ENCODE assay signal across 10 mouse cellular contexts in the genomic region with DNA sequence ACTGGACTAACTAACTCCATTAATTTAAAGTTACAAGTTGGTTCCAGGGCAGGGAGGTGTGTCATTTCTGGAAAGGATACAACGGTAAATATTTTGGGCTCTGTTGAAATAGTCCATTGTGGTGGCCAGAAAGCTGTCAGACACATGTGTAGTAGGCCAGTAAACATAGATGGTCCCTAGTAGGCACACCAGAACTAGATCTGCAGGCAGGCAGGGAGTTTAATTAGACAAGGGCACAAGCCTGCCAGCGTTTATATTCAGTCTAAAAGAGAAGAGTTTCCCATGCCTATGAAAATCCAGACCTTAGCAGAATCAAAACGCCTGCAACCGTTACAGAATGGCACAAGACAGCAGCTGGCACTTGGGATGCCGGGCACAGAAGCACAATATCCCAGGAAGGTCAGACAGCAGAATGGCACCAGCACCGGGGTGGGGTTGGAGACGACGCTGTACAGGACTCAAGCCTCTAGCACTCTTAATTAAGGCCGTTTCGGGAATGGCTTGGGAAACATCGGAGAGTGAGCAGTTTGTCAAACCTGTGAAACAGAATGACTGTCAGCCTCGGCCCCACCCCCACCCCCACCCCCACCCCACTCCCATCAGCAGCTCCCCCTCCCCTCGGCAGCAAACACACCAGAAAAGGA.
DNase-seq lines count a peak whose midpoint lies in the region; ATAC-seq lines count a peak whose summit lies in the region.
"Had no signal": no experiment of that assay in that cellular context is flagged by ENCODE, and none has a peak within 500 bp of the region (broad histone marks: within the 10 kb centered on the region; RNA-seq: fewer than 3 reads in every experiment).

No protein-coding gene starts in this region.

- no peaks in the 10 kb centered on the region for H3K36me3 ChIP-seq in kidney, embryonic 15.5 days
- no peaks in the 10 kb centered on the region for H3K36me3 ChIP-seq in forebrain, embryonic 12.5 days (replicated peaks)
- no peaks in the 10 kb centered on the region for H3K36me3 ChIP-seq in hindbrain, embryonic 16.5 days (ENCODE audit: control insufficient read depth, insufficient read depth, low read length)
- no peaks in the 10 kb centered on the region for H3K36me3 ChIP-seq in neural tube, embryonic 13.5 days

- intact Hi-C loops in gastrocnemius, postnatal 14 days (cut with DNase I; ENCODE audit: low total_unique reads), result no loop called here

- no peaks in the 10 kb centered on the region for H3K9me3 ChIP-seq in kidney, embryonic 15.5 days (replicated peaks)
- H3K9me3 ChIP-seq in forebrain, embryonic 12.5 days, result no peaks in the 10 kb centered on the region
- H3K9me3 ChIP-seq in hindbrain, embryonic 16.5 days (ENCODE audit: control insufficient read depth, low read length), result no peaks in the 10 kb centered on the region
- H3K9me3 ChIP-seq in neural tube, embryonic 13.5 days, result no peaks in the 10 kb centered on the region

- no peak overlapping the region for H3K9ac ChIP-seq in kidney, embryonic 15.5 days
- H3K9ac ChIP-seq in forebrain, embryonic 12.5 days, result no peak overlapping the region; the same call in 1 of the 2 replicates
- H3K9ac ChIP-seq in hindbrain, embryonic 16.5 days (ENCODE audit: low read depth, low read length), result peak overlapping the region; percentile 50
- H3K9ac ChIP-seq in neural tube, embryonic 13.5 days, result 0 out of 2 replicates have a peak overlapping the region, but pooled peaks have one; percentile 45

- H3K27ac ChIP-seq in kidney, embryonic 15.5 days, result no peak overlapping the region
- peak overlapping the region; percentile 36; the same call in 1 of the 2 replicates for H3K27ac ChIP-seq in forebrain, embryonic 12.5 days
- peak overlapping the region; percentile 39; the same call in 1 of the 2 replicates for H3K27ac ChIP-seq in hindbrain, embryonic 16.5 days (ENCODE audit: low read depth, low read length)
- H3K27ac ChIP-seq in neural tube, embryonic 13.5 days (replicated peaks), result peak overlapping the region; percentile 75

- 21% methylated on average over 13 of the region's 13 CpGs for WGBS in kidney, embryonic 15.5 days
- 20% methylated on average over 13 of the region's 13 CpGs for WGBS in forebrain, embryonic 12.5 days
- WGBS in hindbrain, embryonic 16.5 days, result 15% methylated on average over 13 of the region's 13 CpGs
- WGBS in neural tube, embryonic 13.5 days, result 18% methylated on average over 13 of the region's 13 CpGs

- H3K27me3 ChIP-seq in kidney, embryonic 15.5 days, result no peaks in the 10 kb centered on the region
- H3K27me3 ChIP-seq in forebrain, embryonic 12.5 days, result peaks cover 29% of the 10 kb centered on the region
- H3K27me3 ChIP-seq in hindbrain, embryonic 16.5 days (replicated peaks; ENCODE audit: control insufficient read depth, insufficient read depth, low read length), result no peaks in the 10 kb centered on the region
- peaks cover 3% of the 10 kb centered on the region; the same call in 1 of the 2 replicates for H3K27me3 ChIP-seq in neural tube, embryonic 13.5 days

- peak overlapping the region; percentile 44 for H3K4me2 ChIP-seq in kidney, embryonic 15.5 days
- H3K4me2 ChIP-seq in forebrain, embryonic 12.5 days, result peak overlapping the region; percentile 43
- H3K4me2 ChIP-seq in hindbrain, embryonic 16.5 days (ENCODE audit: low read length), result peak overlapping the region; percentile 49
- peak overlapping the region; percentile 48 for H3K4me2 ChIP-seq in neural tube, embryonic 13.5 days

- H3K4me1 ChIP-seq in kidney, embryonic 15.5 days, result peaks cover 18% of the 10 kb centered on the region
- H3K4me1 ChIP-seq in forebrain, embryonic 12.5 days, result peaks cover 17% of the 10 kb centered on the region
- peaks cover 3% of the 10 kb centered on the region; the same call in 1 of the 2 replicates for H3K4me1 ChIP-seq in hindbrain, embryonic 16.5 days (ENCODE audit: control insufficient read depth, insufficient read depth, low read depth, low read length)
- H3K4me1 ChIP-seq in neural tube, embryonic 13.5 days (replicated peaks), result peaks cover 26% of the 10 kb centered on the region

- H3K4me3 ChIP-seq in kidney, embryonic 15.5 days (replicated peaks), result no peak overlapping the region
- peak overlapping the region; percentile 7; the same call in 1 of the 2 replicates for H3K4me3 ChIP-seq in forebrain, embryonic 12.5 days (replicated peaks)
- H3K4me3 ChIP-seq in hindbrain, embryonic 16.5 days (ENCODE audit: low read length), result peak overlapping the region; percentile 27
- H3K4me3 ChIP-seq in neural tube, embryonic 13.5 days, result peak overlapping the region; percentile 18; the same call in 1 of the 2 replicates

- ATAC-seq in kidney, embryonic 15.5 days (replicated peaks; ENCODE audit: low FRiP score), result no peak
- peak; percentile 76 for ATAC-seq in forebrain, embryonic 12.5 days (ENCODE audit: low FRiP score)
- peak; percentile 73 for ATAC-seq in hindbrain, embryonic 16.5 days
- peak; percentile 66 for ATAC-seq in neural tube, embryonic 13.5 days (ENCODE audit: low read depth)

- no peak for DNase-seq in kidney, postnatal 4 days
- DNase-seq in cerebellum, adult 18-20 months, result no peak
- no peak for DNase-seq in gastrocnemius, postnatal 14 days
- DNase-seq: adrenal gland, adult 2 months; heart, postnatal 10 days; liver had no signal

Comparison
In these comparisons a context has a peak if more than half of its experiments do, and no peak if none do; other contexts are left out.
1. H3K9ac ChIP-seq: peak in hindbrain, embryonic 16.5 days (single experiment) and neural tube, embryonic 13.5 days (single experiment); none in kidney, embryonic 15.5 days (single experiment) and forebrain, embryonic 12.5 days (single experiment).
2. Peak in every context shown above with its lines, with median percentiles within 50 percentile points of each other: H3K4me2 ChIP-seq.